Mouse (Mus musculus) small intestine, adult 2 months (tissue): Measurements from ENCODE around the gene Sult5a1.

Experiments used
- CTCF ChIP-seq: fragments of 200-500 bp; IDR thresholded peaks from 2 replicates; pipeline ENCODE4 v1.5.1; 2012; ENCODE audit warnings: low read depth, mild to moderate bottlenecking, control low read depth, inconsistent platforms, low read length, moderate library complexity, mixed read lengths; ENCODE audit not compliant: insufficient replicate concordance, insufficient read length; ENCODE audit errors: extremely low read depth
- POLR2A ChIP-seq: fragments of 200-500 bp; IDR thresholded peaks from 2 replicates; pipeline ENCODE4 v1.6.1; 2012; ENCODE audit warnings: low read depth, mild to moderate bottlenecking, control low read depth, inconsistent platforms, low read length, moderate library complexity

GRCm38 (mm10) chr8:123188006-123188405 lies 29.9 kb upstream of the Sult5a1 start:
- TF ChIP-seq POLR2A, result no peak
- TF ChIP-seq CTCF, result no peak
